Mouse (Mus musculus) regulatory T cell (primary cell): ENCODE data around the gene Gprc5a.

ENCODE experiments used
- in situ Hi-C: fragments of 300-600 bp; cut with MboI, MseI; formaldehyde crosslinking; loops from one replicate; pipeline ENCODE4 v1.15.1; 2025; ENCODE audit warnings: high pct_unique_total_duplicates

Gene Gprc5a

DNA sequence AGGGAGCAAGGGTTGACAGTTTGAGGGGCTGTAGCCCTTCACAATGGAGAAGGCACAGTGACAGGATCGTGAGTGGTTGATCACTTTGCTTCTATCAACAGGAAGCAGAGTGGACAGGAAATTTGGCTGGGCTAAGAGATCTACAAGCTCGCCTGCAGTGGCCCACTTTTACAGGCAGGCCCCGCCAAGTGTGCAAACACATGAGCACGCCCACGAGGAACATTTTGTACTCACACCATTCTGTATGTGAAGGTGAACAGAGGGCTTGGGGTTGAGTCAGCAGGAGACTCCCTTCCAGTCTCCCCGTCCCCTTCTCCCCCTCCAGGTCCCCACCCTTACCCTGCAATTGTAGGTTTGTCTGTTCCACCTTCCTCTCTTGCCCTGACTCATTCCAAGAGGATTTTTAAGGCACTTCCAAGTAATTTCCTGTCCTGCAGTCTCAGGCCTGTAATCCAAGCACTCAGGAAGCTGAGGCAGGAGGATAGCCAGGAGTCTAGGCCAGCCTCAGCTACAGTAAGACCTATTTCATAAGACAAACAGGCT, 9.0 kb downstream of the Gprc5a start:
- in situ Hi-C loops = no loop called here

GRCm38 (mm10) chr6:135076202-135076601, 10.8 kb downstream of the Gprc5a start:
- in situ Hi-C loops = no loop called here

- in situ Hi-C loops = no loop called here
Measured at GRCm38 (mm10) chr6:135078420-135078819, 13.0 kb downstream of the Gprc5a start.

DNA sequence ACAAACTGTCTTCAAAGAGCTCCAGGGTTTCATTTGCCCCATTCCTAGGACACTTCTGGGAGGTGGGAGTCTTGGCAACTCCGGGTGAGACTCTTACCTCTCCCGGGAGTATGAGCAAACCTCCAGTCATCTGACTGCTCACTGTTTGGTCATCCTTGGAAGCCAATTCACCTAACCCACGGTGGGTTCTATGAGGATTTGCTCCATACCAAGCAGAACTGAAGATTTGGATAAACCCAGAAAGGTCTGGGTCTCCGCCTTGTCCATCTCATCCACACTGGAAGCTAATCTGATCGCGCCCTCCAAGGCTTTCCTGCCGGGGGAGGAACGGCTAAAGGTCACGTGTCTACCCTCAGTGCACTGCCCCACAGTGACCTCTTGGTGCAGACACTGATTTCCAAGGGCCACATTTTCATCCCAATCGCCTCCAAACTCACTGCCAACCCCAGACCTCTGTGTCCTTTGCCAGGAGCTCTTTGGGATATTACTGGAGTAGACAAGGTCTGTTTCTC, 18.6 kb downstream of the Gprc5a start:
- in situ Hi-C loops = loop anchor here (10.0 kb wide), 1 partner anchor 291 kb away; no protein-coding TSS in a partner anchor

DNA sequence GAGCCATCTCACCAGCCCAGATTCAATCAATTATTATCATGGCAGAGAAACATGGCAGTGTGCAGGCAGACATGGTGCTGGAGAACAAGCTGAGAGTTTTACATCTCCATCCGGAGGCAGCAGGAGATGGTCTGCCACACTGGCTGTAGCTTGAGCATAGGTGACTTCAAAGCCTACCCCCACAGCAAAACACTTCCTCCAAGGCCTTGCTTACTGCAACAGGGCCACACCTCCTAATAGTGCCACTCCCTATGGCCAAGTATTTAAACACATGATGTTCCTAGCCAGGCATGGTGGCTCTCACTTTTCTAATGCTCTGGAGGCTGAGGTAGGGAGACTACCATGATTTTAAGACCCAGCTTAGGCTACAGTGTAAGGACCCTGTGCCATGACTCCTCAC, 20.3 kb downstream of the Gprc5a start:
- in situ Hi-C loops = loop anchor here (5.0 to 10.0 kb wide), 2 partner anchors 57 to 289 kb away; no protein-coding TSS in a partner anchor

- in situ Hi-C loops = loop anchor here (5.0 to 10.0 kb wide), 2 partner anchors 54 to 287 kb away; no protein-coding TSS in a partner anchor
Measured at GRCm38 (mm10) chr6:135087721-135088451, 22.4 kb downstream of the Gprc5a start.

- in situ Hi-C loops = loop anchor here (5.0 to 10.0 kb wide), 2 partner anchors 53 to 285 kb away; no protein-coding TSS in a partner anchor
Measured at GRCm38 (mm10) chr6:135089786-135090185, 24.3 kb downstream of the Gprc5a start.

GRCm38 (mm10) chr6:135090661-135091060, 25.2 kb downstream of the Gprc5a start:
- in situ Hi-C loops = no loop called here

DNA sequence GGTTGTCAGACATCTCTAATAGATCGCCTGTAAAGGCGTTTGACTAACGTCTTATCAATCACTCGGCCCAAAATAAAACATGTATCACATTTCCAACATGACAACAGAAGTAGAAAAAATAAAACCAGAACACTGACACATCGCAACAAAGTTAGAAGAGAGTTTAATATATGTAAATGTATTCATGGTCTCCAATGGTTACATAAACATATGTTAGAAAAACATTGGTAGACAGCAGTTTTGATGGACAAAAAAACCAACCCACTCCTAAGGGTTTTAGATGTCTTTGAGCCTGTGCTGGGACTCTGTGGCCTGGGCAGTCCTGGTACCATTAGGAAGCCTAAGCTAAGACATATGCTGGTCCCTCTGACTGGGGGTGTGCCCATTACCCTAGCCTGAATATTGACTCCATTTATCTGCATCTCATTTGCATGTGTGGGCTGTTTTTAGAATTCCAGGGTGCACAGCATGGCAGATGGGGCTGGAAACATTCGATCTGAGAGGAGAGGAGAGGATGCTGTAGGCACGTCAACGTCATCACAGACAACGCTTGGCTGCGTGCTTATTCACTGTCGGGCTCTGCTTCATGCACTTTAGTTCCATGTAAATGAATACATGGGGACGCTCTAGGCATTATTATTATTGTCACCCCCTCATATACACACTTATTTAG, 27.5 kb downstream of the Gprc5a start:
- in situ Hi-C loops = no loop called here

GRCm38 (mm10) chr6:135100787-135101472, 35.5 kb downstream of the Gprc5a start:
- in situ Hi-C loops = no loop called here

GRCm38 (mm10) chr6:135102736-135103303, 37.4 kb downstream of the Gprc5a start:
- in situ Hi-C loops = no loop called here

- in situ Hi-C loops = no loop called here
Measured at GRCm38 (mm10) chr6:135107014-135107413, 41.6 kb downstream of the Gprc5a start.

GRCm38 (mm10) chr6:135112411-135113113, 47.1 kb downstream of the Gprc5a start:
- in situ Hi-C loops = no loop called here

GRCm38 (mm10) chr6:135113114-135113436, 47.6 kb downstream of the Gprc5a start:
- in situ Hi-C loops = no loop called here

DNA sequence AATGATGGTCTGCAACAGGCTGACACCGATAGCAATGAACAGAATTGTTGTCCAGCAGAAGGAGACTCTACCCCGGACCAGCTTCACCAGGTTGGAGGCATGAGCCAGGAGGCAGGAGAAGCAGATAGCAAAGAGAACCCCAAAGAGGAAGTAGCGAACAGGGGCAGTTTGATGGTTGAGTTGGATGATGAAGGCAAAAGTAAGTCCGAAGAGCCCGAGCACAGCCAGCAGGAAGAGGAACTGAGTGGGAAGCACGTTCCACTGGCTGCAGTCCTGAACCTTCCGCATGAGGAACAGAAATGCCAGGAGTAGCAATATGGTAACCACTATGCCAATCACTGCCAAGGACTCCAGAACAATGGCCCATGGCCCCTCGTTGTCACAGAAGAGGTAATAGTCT, 51.0 kb downstream of the Gprc5a start:
- in situ Hi-C loops = no loop called here

- in situ Hi-C loops = no loop called here
Measured at GRCm38 (mm10) chr6:135118183-135118582, 52.7 kb downstream of the Gprc5a start, which contains the start of gene Gprc5d. TSS of gene Gprc5d (minus strand) at chr6:135118283.

DNA sequence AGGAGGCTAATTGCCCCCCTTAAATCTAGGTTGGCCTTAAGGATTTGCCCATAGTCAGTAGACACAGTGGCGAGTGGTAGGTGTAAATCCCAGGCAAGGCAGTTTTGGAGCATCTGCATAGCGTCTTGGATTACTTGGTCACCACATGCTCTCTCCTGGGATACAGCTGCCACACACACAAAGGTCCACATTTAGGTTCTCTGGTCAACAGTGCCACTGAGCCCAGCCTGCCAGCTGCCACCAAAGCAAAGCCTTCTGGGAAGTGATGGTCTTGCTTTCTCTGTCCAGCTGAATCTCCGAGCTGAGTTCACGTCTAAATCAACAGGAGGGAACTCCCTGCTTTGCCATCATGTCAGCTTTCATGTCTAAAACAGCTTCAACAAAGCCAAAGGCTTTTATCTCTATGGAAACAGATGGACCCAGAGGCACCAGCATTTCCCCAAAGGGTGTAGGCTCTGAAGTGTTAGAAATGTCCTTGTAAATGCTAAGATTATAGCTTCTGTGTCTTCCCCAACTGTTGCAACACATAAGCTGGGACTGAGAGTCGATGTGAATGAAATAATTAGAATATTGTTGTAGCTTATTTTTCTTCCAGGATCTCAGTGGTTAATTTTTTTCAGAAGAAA, 59.4 kb downstream of the Gprc5a start:
- in situ Hi-C loops = no loop called here

- in situ Hi-C loops = no loop called here
Measured at GRCm38 (mm10) chr6:135133086-135133485, 67.6 kb downstream of the Gprc5a start.

DNA sequence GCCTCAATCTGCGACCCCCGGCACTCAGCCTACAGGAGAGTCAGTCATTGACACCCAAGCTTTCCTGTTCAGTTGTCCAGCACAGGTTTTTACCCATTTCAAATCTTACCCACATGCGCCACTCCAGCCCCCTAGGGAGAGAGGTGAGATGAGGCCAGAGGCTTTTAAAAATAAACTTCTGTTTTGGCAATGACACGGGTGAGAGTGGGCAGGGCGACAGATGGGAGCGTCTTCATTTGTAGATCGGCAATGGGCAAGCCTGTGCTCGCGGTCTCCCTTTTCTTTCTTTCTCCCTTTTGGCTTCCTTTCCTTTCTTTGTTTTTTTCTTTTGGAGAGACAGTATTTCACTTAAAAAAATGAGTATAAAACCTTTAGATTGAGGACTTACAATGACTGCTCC, 68.0 kb downstream of the Gprc5a start:
- in situ Hi-C loops = no loop called here
